Mouse (Mus musculus): ENCODE measurements around the gene Slc9c1.

DNA sequence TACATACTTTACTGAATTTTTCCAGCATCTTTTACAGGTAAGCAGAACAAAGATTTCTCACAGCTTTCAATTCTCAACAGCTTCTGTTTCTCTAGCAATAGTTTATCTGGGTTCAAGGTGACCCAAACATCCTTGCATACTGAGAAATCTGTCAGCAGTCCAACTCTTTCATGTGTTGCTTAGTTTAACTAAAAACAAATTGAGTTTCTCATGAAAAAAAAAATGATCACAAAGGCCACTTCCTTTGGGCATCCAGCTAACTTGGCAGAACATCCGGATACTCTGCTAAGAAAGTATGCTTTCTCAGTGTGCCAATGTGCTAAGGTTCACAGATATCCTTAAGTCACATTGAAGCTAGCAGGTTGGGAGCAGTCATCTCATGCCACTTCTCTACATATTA is 39.8 kb upstream of the Slc9c1 start:
- TF ChIP-seq POLR2A (IDR thresholded peaks at IDR 0.05; ENCODE audit: insufficient read length, low read depth) (no peak), CEBPB (IDR thresholded peaks at IDR 0.05; ENCODE audit: insufficient read depth, poor library complexity, severe bottlenecking) (no peak), MAX (IDR thresholded peaks at IDR 0.05; ENCODE audit: low read depth) (no peak), MYOG (IDR thresholded peaks at IDR 0.05; ENCODE audit: control insufficient read depth in 1 of 3, insufficient read depth in 1 of 3, insufficient read length in 2 of 3, low read depth in 2 of 3) (no peak), USF1 (IDR thresholded peaks at IDR 0.05; ENCODE audit: low read depth) (no peak)
